Mouse (Mus musculus) spleen, adult 2 months (tissue): ENCODE data around the gene Aldh3b1.

Experiments
- CTCF ChIP-seq: fragments of 200-500 bp; IDR thresholded peaks from 2 replicates; pipeline ENCODE4 v1.5.1; 2011; ENCODE audit warnings: mild to moderate bottlenecking, inconsistent platforms; ENCODE audit not compliant: insufficient read depth, insufficient read length, insufficient replicate concordance; ENCODE audit errors: extremely low read depth
- POLR2A ChIP-seq: fragments of 200-500 bp; IDR thresholded peaks from 2 replicates; pipeline ENCODE4 v1.6.1; 2011; ENCODE audit warnings: low read depth, low read length, inconsistent platforms

GRCm38 (mm10) chr19:3950331-3950730 is 20.7 kb upstream of the Aldh3b1 start:
- TF ChIP-seq CTCF (no peak), POLR2A (no peak)
